22 mouse cellular contexts compared by ENCODE assay signal in the genomic region with DNA sequence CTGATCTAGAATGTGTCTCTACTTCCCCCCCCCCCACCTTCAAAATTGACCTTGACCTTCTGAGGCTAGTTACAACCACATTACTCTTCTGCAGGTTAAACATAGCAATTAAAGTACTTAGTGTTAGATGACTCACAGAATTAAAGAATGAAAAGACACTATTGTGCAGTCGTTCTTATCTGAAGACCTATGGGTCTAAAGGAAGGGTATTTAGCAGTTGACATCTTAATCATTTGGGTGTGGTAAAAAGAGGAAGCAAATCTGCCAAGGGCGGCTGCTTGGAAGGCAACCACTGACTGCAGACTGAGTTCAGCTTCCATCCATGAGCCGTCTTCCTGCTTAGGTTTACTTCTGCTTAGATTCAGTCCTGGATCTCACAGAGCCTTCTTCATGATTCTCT. TPM values are rescaled to one million over a fixed set of nuclear protein-coding genes. Genes with fewer than 3 reads are reported as not detected.
DNase-seq lines count a peak whose midpoint lies in the region; ATAC-seq and TF ChIP-seq lines count a peak whose summit lies in the region.
"Had no signal": no experiment of that assay in that cellular context is flagged by ENCODE, and none has a peak within 500 bp of the region (broad histone marks: within the 10 kb centered on the region; RNA-seq: fewer than 3 reads in every experiment).

No protein-coding gene starts in this region.

- H3K4me1 ChIP-seq in intestine, embryonic 14.5 days (replicated peaks; ENCODE audit: control insufficient read depth, insufficient read depth, low read length): no peaks in the 10 kb centered on the region
- no peaks in the 10 kb centered on the region for H3K4me1 ChIP-seq in intestine, embryonic 16.5 days (ENCODE audit: control insufficient read depth, insufficient read depth, low read length)
- peaks cover 39% of the 10 kb centered on the region for H3K4me1 ChIP-seq in G1E (ENCODE audit: insufficient read depth, low read depth, low read length)
- H3K4me1 ChIP-seq: limb, embryonic 15.5 days had no signal

- ATAC-seq in intestine, embryonic 14.5 days (replicated peaks; ENCODE audit: low FRiP score, low TSS enrichment, low read depth): peak; percentile 64; the same call in 1 of the 2 replicates
- ATAC-seq in intestine, embryonic 16.5 days: no peak
- peak; percentile 85 for ATAC-seq in G1E (ENCODE audit: extremely low read depth, insufficient number of reproducible peaks, low FRiP score, poor library complexity, severe bottlenecking)
- peak; percentile 98 for ATAC-seq in common myeloid progenitor, adult 5-6 weeks (replicated peaks; ENCODE audit: low read depth, poor library complexity, severe bottlenecking)
- ATAC-seq in monocyte, adult 5-6 weeks (replicated peaks; ENCODE audit: insufficient number of reproducible peaks, low FRiP score, low TSS enrichment, poor library complexity, severe bottlenecking): peak; percentile 66
- ATAC-seq: lung, postnatal 0 days; midbrain, embryonic 16.5 days had no signal

- no peak for DNase-seq in intestine, embryonic 14.5 days (ENCODE audit: low spot score)
- peak; percentile 62 for DNase-seq in G1E (ENCODE audit: low spot score)
- DNase-seq in ovary, postnatal 14 days (ENCODE audit: low spot score): no peak
- DNase-seq in retina, embryonic 14.5 days (ENCODE audit: low spot score): no peak
- no peak for DNase-seq in spleen, adult 12 weeks (ENCODE audit: low spot score)
- DNase-seq: adrenal gland, adult 8-10 months; cerebellum, adult 2 months; gastrocnemius, postnatal 10 days; heart, adult 18-20 months; heart, postnatal 10 days; kidney, adult 8-10 months; kidney, postnatal 10 days; right cerebral cortex, postnatal 25 days; thymus, postnatal 4 days had no signal

- H3K9me3 ChIP-seq in intestine, embryonic 14.5 days (ENCODE audit: control insufficient read depth, low read length): no peaks in the 10 kb centered on the region
- H3K9me3 ChIP-seq in intestine, embryonic 16.5 days (ENCODE audit: control insufficient read depth, low read length): no peaks in the 10 kb centered on the region
- no peaks in the 10 kb centered on the region for H3K9me3 ChIP-seq in G1E (replicated peaks)
- H3K9me3 ChIP-seq: forebrain, embryonic 13.5 days; heart, embryonic 12.5 days; limb, embryonic 15.5 days had no signal

- TF ChIP-seq CTCF in G1E (IDR thresholded peaks at IDR 0.05; ENCODE audit: low read depth, low read length): no peak

- H3K9ac ChIP-seq in intestine, embryonic 14.5 days (ENCODE audit: low read length): no peak overlapping the region
- H3K9ac ChIP-seq in intestine, embryonic 16.5 days (ENCODE audit: low read depth, low read length): no peak overlapping the region
- H3K9ac ChIP-seq: forebrain, embryonic 13.5 days; heart, embryonic 12.5 days; limb, embryonic 15.5 days had no signal

- WGBS in intestine, embryonic 14.5 days: 54% methylated on average over 3 of the region's 3 CpGs
- WGBS in intestine, embryonic 16.5 days: 45% methylated on average over 3 of the region's 3 CpGs

- H3K4me2 ChIP-seq in intestine, embryonic 14.5 days (ENCODE audit: low read length): no peak overlapping the region
- H3K4me2 ChIP-seq in intestine, embryonic 16.5 days (ENCODE audit: low read depth, low read length): no peak overlapping the region
- H3K4me2 ChIP-seq: forebrain, embryonic 13.5 days; heart, embryonic 12.5 days; limb, embryonic 15.5 days had no signal

- no peak overlapping the region for H3K4me3 ChIP-seq in intestine, embryonic 14.5 days (ENCODE audit: low read depth, low read length)
- H3K4me3 ChIP-seq in intestine, embryonic 16.5 days (ENCODE audit: low read length): no peak overlapping the region
- no peak overlapping the region for H3K4me3 ChIP-seq in G1E (ENCODE audit: low read depth, low read length)
- H3K4me3 ChIP-seq: forebrain, embryonic 13.5 days; heart, embryonic 12.5 days; limb, embryonic 15.5 days had no signal

- no peaks in the 10 kb centered on the region for H3K27me3 ChIP-seq in intestine, embryonic 14.5 days (replicated peaks; ENCODE audit: control insufficient read depth, insufficient read depth, low read length)
- no peaks in the 10 kb centered on the region for H3K27me3 ChIP-seq in intestine, embryonic 16.5 days (replicated peaks; ENCODE audit: control insufficient read depth, insufficient read depth, low read length)
- peaks cover 7% of the 10 kb centered on the region for H3K27me3 ChIP-seq in G1E (ENCODE audit: insufficient read depth, low read length)
- H3K27me3 ChIP-seq: forebrain, embryonic 13.5 days; heart, embryonic 12.5 days; limb, embryonic 15.5 days had no signal

- no peak overlapping the region for H3K27ac ChIP-seq in intestine, embryonic 14.5 days (ENCODE audit: low read depth)
- H3K27ac ChIP-seq in intestine, embryonic 16.5 days (ENCODE audit: low read length): no peak overlapping the region
- H3K27ac ChIP-seq: limb, embryonic 15.5 days had no signal

- H3K36me3 ChIP-seq in intestine, embryonic 14.5 days (ENCODE audit: control insufficient read depth, insufficient read depth, low read length): no peaks in the 10 kb centered on the region
- no peaks in the 10 kb centered on the region for H3K36me3 ChIP-seq in intestine, embryonic 16.5 days (ENCODE audit: control insufficient read depth, insufficient read depth, low read length)
- no peaks in the 10 kb centered on the region for H3K36me3 ChIP-seq in G1E (replicated peaks)
- H3K36me3 ChIP-seq: heart, embryonic 12.5 days; limb, embryonic 15.5 days had no signal

RNA-seq across cellular contexts. Expression of gene Cnot6, which starts 27.3 kb away (rescaled TPM):
- polyA plus RNA-seq in intestine, embryonic 14.5 days (2014; fragmentation: Nextera tagmentation; extraction: Ambion mirVana): 48.5 and 53.3 TPM in 2 replicates
- 26.9 and 31.5 TPM in 2 replicates for polyA plus RNA-seq in intestine, embryonic 16.5 days (2015; fragmentation: Nextera tagmentation; extraction: Ambion mirVana)
- 155 and 165 TPM in 2 replicates for total RNA-seq in G1E (2014; fragmentation: Nextera tagmentation)
- 84.5 and 93.8 TPM in 2 replicates for total RNA-seq in G1E (2017)
- 44.0 and 61.0 TPM in 2 replicates for polyA plus RNA-seq in G1E (2012)
- total RNA-seq in common myeloid progenitor, adult 5-6 weeks (2017): 96.7 and 119 TPM in 2 replicates
- 46.7 to 79.0 TPM (median 53.2 TPM) in 3 replicates for total RNA-seq in monocyte, adult 5-6 weeks (2017)

RNA-seq across cellular contexts. Expression of gene Gfpt2, which starts 54.2 kb away (rescaled TPM):
- 7.0 and 7.7 TPM in 2 replicates for polyA plus RNA-seq in intestine, embryonic 14.5 days (2014; fragmentation: Nextera tagmentation; extraction: Ambion mirVana)
- polyA plus RNA-seq in intestine, embryonic 16.5 days (2015; fragmentation: Nextera tagmentation; extraction: Ambion mirVana): 5.8 and 6.4 TPM in 2 replicates
- total RNA-seq in G1E (2014; fragmentation: Nextera tagmentation) (not detected in 2 replicates), G1E (2017) (0.22 and 0.23 TPM in 2 replicates)
- not detected in 2 replicates for polyA plus RNA-seq in G1E (2012)
- total RNA-seq in common myeloid progenitor, adult 5-6 weeks (2017): 0.97 and 2.5 TPM in 2 replicates
- 0.19 to 1.8 TPM (median 0.49 TPM) in 3 replicates for total RNA-seq in monocyte, adult 5-6 weeks (2017)
